Mouse (Mus musculus) brown adipose tissue, adult 24 weeks (tissue): ENCODE data around the gene Fzd9. TPM values are rescaled to one million over a fixed set of nuclear protein-coding genes. Genes with fewer than 3 reads are reported as not detected.

Experiments
- H3K27ac ChIP-seq: fragments of 200-500 bp; replicated peaks from 2 replicates; pipeline ENCODE4 v1.5.1; 2012; ENCODE audit warnings: low read depth, mild to moderate bottlenecking, low read length
- H3K4me1 ChIP-seq: fragments of 200-500 bp; 2 replicates; pipeline ENCODE4 v1.6.1; 2012; ENCODE audit warnings: low read length, mixed read lengths; ENCODE audit not compliant: control insufficient read depth, insufficient read depth, insufficient read length
- H3K4me3 ChIP-seq: fragments of 200-500 bp; 2 replicates; pipeline ENCODE4 v1.5.1; 2012; ENCODE audit warnings: low read depth, mild to moderate bottlenecking, low read length, moderate library complexity; ENCODE audit not compliant: insufficient read depth
- polyA plus RNA-seq: library from polyadenylated mRNA; stranded (reverse); fragments of >200 nt; gene quantifications from 2 replicates; pipeline ENCODE4 v1.2.4, GENCODE M21; 2012; ENCODE audit not compliant: missing spikeins, insufficient read depth, insufficient read length

The Fzd9 gene
- polyA plus RNA-seq, result not detected in 2 replicates

GRCm38 (mm10) chr5:135251079-135251454 is at the start of gene Fzd9:
Gene Fzd9 (minus strand): TSS chr5:135251230.
- no peak within 1 kb of the TSS for H3K27ac ChIP-seq
- H3K4me3 ChIP-seq, result peak within 1 kb of the TSS; percentile 57
- H3K4me1 ChIP-seq, result peaks cover 3% of the 10 kb centered on the region

DNA sequence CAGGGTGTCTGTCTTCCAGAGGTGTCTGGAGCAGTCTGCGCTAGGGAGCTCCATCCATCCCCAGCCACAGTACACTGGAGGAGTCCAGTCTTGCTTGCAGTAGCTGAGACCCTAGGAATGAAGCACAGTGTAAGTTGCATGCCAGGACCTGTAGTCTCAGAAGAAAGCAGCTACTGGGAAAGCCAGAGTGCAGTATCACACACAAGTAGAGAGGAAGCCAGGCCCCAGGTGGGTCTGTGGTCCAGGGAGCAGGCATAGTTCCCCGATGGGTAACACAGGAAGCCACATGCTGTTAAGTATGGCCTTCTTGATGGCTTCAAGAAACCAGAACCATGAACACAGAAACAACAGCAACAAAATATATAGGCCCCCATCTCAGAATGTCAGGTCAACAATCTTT is 41.0 kb upstream of the Fzd9 start:
- Histone ChIP-seq H3K4me3 (no peak overlapping the region), H3K4me1 (no peaks in the 10 kb centered on the region), H3K27ac (no peak overlapping the region)

DNA sequence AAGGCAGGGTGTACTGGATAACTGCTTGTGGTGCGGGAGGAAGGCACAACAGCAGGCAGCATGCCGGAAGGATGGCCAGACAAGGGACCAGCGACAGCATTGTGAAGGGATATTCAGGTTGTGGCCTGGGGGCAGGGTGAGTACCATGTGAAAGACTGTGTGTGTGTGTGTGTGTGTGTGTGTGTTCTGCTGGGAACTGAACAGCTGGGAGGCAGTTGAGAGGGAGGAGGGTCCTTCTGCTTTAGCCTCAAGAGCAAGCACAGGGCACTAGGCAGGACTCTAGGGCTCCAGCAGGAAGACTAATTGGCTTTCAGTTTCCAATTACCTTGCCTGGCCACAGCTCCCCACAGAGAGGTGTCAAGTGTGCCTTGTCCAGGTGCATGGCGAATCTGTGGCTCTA is 40.2 kb upstream of the Fzd9 start:
- Histone ChIP-seq H3K4me3 (no peak overlapping the region), H3K27ac (no peak overlapping the region), H3K4me1 (no peaks in the 10 kb centered on the region)

DNA sequence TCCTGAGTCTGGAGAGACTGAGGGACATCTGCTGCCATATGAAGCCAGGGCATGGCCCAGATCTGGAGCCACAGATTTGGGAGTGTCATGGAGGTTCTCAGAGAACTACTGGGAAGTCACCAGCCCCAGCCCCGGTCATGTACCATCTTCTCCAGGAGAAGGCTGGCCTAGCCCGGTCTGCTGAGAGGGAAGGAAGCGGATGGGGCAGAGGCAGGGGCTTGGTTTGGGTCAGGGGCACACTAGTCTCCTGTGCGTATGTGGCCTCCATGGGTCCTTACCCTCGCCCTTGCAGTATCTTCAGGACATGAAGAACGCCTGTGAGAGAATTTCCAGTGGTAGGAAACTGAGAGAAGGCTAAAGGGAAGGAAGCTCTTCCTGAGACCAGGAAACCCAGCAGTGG is 39.7 kb upstream of the Fzd9 start:
- Histone ChIP-seq H3K27ac (no peak overlapping the region), H3K4me3 (no peak overlapping the region), H3K4me1 (no peaks in the 10 kb centered on the region)

DNA sequence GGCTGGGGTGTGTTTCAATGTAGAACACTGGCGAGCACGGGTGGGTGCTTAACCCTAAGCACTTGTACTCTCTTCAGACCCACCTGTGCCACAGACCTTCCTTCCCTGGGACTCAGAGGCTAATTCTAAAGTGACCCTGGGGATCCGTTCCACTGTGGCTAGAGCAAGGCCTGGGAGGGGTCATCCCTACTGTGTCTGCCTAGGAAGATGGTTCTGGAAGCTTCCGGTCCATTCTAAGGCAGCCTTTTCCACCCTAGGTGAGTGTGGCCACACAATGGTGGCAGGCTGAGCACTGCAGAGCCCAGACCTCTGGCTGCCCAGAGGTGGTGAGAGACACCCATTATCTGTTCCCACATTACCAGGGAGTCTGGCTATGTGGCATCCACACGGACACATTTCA is 35.9 kb upstream of the Fzd9 start:
- Histone ChIP-seq H3K4me1 (no peaks in the 10 kb centered on the region), H3K27ac (no peak overlapping the region), H3K4me3 (no peak overlapping the region)

DNA sequence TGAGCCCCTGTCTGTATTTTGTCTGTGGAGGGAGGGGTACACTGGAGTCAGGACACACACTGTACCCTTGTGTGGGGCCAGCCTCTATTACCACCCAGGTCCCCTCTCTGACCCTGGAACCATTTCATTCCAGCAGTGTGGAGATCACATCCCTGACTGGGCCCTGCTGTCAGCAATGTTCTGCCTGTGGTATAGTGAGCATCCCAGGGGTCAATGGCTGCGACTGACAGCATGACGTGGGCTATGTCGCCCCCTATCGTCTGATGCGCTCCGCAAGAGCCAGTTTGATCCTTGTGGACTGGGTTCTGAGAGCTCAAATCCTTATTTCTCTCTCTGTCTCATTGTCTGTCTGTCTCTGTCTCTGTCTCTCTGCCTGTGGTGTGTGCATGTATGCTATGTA is 35.2 kb upstream of the Fzd9 start:
- Histone ChIP-seq H3K27ac (no peak overlapping the region), H3K4me3 (no peak overlapping the region), H3K4me1 (no peaks in the 10 kb centered on the region)

DNA sequence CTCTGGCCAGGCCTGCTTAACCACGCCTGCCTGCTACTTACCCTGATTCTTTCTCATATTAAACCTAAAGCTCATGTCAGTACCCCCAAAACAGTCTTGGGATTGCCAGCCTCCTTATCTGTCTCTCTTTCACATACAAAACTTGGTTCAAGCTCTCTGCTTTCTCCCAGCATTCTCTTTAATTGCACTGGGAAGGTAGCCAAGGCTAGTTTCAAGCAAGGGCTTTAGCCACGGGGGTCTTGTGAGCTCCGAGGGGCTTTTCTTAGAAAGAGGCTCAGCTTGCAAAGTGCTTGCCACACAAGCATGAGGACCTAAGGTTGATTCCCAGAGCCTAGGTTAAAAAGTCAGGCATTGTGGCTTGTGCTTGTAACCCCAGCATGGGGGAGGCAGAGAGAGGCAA is 34.2 kb upstream of the Fzd9 start:
- H3K4me3 ChIP-seq, result no peak overlapping the region
- H3K4me1 ChIP-seq, result no peaks in the 10 kb centered on the region
- H3K27ac ChIP-seq, result no peak overlapping the region

DNA sequence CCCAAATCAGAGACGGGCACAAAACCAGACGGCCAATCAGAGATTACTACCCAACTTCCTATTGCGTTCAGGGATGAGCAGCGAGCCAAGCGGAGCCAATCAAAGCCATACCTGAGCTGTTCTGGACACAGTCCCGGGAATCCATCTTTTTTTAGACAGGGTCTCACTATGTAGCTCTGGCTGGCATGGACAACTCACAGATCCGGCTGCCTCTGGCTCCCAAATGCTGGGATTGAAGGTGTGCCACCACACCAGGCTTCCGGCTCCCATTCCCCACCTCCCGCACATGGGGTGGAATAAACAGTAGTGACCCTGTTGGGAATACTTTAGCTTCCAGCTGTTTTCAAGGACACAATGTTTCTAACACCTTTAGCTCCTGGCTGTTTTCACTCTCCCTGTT is 29.2 kb upstream of the Fzd9 start:
- no peak overlapping the region for H3K27ac ChIP-seq
- H3K4me3 ChIP-seq, result no peak overlapping the region
- H3K4me1 ChIP-seq, result no peaks in the 10 kb centered on the region

DNA sequence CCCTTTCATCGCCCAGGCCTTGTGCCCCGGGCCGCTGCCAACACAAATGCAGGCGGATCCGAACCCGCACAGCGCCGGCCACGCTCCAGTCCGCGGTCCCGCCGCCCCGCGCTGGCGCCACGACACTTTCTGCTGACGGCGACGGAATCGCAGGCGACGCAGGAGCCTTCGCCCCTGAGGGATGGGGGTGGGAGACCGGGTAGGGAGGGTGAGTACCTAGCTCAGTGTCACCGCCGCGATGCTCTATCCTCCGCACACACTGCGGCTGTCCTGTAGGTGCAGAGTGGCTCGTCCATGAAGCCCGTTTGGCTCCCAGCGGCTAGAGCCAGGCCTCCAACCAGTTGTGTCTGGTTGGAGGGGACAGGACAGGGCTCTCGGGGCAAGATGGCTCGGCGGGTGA is 25.6 kb upstream of the Fzd9 start:
- H3K4me3 ChIP-seq, result no peak overlapping the region
- no peaks in the 10 kb centered on the region for H3K4me1 ChIP-seq
- H3K27ac ChIP-seq, result no peak overlapping the region

DNA sequence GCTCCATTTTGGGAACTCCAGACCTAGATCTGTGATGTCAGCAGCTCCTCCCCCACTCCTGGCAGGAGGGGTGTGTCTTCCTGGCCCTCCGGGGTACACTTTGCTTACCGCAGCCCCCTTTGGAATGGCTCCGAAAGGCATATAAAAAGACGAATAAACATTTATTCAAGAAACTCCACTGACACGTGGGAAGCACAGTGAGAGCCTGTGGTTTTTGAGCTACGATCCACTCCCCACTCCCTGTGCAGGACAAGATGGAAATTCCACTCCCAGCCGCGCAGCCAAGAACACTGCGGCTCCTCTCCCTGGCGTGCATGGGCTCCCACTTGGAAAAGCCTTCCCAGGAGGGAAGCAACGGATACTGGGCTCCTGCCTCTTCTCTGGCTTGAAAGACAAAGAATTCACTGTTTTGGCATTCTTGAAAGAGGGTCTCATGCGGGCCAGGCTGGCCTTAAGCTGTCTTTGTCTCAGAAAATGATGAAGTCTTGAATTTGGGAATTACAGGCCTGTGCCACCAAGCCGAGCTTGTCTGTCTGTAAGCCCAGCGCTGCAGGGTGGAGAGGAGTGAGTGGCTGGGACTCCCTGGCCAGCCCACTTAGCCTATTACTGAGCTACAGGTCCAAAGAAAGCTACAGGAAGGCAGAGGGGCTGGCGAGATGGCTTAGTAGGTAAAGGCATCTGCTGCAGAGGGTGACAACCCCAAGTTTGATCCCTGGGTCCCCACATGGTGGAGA is 23.8 kb upstream of the Fzd9 start:
- Histone ChIP-seq H3K4me1 (no peaks in the 10 kb centered on the region), H3K4me3 (no peak overlapping the region), H3K27ac (no peak overlapping the region)

- no peak overlapping the region for H3K4me3 ChIP-seq
- no peak overlapping the region for H3K27ac ChIP-seq
- no peaks in the 10 kb centered on the region for H3K4me1 ChIP-seq
Observed at GRCm38 (mm10) chr5:135271563-135272165, 20.6 kb upstream of the Fzd9 start.

DNA sequence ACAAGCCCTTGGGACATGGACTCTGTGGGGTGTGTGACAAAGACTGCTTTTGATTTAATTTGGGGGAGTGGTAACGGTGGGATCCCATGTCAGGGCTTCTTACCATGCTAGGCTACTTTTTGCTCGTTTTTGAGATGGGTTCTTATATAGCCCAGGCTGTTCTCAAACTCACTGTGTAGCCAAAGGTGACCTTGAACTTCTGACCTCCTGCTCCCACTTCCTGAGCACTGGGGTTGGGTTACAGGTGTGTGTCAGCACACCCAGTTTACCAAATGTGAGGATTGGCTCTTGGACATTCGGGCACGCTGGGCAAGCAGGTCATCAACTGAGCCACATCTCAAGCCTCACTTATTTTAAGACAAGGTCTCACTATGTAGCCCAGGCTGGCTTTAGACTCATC is 19.3 kb upstream of the Fzd9 start:
- Histone ChIP-seq H3K27ac (no peak overlapping the region), H3K4me1 (no peaks in the 10 kb centered on the region), H3K4me3 (no peak overlapping the region)

- H3K4me1 ChIP-seq, result no peaks in the 10 kb centered on the region
- no peak overlapping the region for H3K4me3 ChIP-seq
- H3K27ac ChIP-seq, result no peak overlapping the region
Observed at GRCm38 (mm10) chr5:135269451-135269850, 18.4 kb upstream of the Fzd9 start.

- Histone ChIP-seq H3K4me1 (peaks cover 4% of the 10 kb centered on the region; the same call in 1 of the 2 replicates), H3K4me3 (no peak overlapping the region), H3K27ac (no peak overlapping the region)
Observed at GRCm38 (mm10) chr5:135264548-135264947, 13.5 kb upstream of the Fzd9 start.

DNA sequence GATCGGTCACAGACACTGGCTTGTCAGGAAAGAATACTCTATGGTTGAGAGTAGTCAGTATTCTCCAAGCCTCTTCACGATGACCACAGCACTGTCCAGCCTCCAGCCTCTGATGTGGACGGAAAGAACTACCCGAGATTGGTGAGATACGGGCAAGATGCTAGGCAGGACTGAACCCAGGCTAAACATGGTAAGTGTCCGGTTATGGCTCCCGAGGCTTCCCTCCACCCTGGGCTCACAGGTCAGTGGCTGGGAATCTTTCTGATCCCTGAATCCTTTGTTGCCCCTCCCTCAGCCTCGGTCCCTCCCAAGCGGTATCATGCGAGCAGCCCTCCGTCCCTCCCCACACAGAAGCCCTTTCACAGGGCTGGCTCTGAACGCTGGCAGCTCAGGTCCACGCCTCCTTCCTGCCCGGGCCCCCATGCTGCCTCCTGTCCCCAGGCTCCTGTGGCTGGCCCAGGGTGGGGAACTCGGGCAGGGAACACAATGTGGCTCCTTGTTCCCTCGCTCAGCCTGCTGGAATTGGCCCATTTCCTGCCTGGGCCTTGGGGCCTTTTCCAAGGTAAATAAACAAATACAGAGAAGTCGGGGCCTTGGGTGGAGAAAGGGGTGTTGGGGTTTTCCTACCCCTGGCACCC is 13.0 kb upstream of the Fzd9 start:
- H3K27ac ChIP-seq, result no peak overlapping the region
- H3K4me1 ChIP-seq, result peaks cover 4% of the 10 kb centered on the region; the same call in 1 of the 2 replicates
- no peak overlapping the region for H3K4me3 ChIP-seq
